Mouse (Mus musculus): Measurements from ENCODE around the gene Pank3. TPM values are rescaled to one million over a fixed set of nuclear protein-coding genes. Genes with fewer than 3 reads are reported as not detected.

Pank3 gene
- 10 to 100 TPM; 37.2 to 37.9 TPM for total RNA-seq (2021)
- long read RNA-seq, full-length matches to known transcripts: 19 of 28 reads
- long read RNA-seq, partial matches to known transcripts: 1 of 28 reads
- long read RNA-seq, other reads (novel, unspliced or antisense): 8 of 28 reads

DNA sequence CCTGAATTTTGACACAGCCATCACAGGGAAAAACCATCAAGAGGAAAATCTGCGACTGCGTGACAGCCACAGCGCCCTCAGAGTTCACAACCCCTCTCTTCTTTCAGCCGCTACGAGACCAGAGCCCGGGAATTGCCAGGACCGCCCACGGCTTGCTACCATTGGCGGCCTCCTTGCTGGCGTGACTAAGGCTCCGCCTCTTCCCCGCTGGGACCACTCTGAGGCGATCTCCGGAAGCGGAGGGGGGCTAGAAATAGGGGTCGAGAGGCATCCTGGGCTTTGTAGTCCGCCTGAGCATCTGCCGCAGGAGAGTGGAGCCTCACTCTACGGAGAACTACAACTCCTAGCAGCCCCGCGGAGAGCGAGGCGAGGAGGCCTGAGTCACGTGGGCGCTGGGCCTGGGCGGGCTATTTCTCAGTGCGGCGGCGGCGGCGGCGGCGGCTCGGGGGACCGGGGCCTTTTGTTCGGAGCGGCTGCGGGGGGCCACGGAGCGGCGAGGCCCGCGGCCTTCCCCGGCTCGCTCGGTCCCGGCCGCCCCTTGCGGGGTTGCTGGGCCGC is at the start of gene Pank3:
Gene Pank3, plus strand, starts transcription at position 297 of the 558 bp plus-strand sequence.
- DNase-seq (ENCODE audit: low spot score in 2 of 2): peak; percentile 99

DNA sequence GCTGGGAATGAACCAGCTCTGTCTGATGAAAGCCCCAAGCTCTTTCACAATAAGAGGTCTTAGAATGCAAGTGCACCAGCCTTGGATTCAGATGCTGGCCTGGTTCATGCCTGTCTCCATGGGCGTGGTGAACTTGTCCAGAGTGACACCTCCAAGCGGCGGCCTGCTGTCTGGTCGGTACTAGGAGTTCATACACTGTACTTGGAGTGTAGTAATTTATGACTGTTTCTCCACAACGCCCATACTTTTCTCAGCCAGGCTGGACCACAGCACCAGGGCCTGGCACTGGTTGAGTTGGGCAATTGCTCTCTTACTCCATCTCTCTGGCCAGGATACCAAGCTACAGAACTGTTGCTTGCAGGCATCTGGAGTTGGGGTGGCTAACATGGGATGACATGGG is 45.4 kb upstream of the Pank3 start:
- no peak for DNase-seq (ENCODE audit: low spot score in 2 of 2)

DNA sequence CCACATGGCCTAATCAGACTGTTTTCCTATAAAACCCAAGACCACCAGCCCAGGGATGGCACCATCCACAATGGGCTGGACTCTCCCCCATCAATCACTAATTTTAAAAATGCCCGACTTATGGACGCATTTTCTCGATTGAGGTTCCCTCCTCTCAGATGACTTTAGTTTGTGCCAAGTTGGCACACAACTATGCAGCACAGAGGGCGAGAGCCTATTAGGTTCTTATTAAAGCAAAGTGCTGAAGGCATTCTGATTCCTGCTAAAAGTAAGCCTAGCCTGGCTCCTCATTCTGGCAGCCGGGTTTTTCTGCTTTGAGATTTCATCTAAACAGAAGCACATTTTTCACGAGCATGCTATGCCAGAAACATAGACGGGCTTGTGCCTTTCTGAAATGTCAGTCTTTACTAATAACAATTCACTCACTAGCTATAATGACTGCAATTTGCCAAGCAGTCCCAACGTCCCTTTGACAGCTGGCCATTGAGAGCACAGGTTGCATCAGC is 42.9 kb upstream of the Pank3 start:
- DNase-seq (ENCODE audit: low spot score in 2 of 2): peak in 1 of 2 experiments; percentile 36

DNA sequence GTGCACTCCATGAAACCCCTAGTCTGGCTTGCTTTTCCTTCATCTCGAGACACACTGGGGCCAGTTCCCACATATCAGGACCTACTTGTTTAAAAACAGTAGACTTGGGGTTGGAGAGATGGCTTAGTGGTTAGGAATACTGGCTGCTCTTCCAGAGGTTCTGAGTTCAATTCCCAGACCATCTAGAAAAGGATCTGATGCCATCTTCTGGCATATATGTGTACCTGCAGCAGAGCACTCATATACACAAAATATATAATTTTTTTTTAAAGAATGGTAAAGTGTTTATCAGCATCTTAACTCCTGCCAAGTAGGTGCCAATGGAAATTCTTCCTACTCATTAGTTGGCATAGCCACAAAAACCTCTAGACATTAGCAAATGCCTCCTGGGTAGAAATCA is 41.1 kb upstream of the Pank3 start:
- DNase-seq (ENCODE audit: low spot score in 2 of 2): no peak

DNA sequence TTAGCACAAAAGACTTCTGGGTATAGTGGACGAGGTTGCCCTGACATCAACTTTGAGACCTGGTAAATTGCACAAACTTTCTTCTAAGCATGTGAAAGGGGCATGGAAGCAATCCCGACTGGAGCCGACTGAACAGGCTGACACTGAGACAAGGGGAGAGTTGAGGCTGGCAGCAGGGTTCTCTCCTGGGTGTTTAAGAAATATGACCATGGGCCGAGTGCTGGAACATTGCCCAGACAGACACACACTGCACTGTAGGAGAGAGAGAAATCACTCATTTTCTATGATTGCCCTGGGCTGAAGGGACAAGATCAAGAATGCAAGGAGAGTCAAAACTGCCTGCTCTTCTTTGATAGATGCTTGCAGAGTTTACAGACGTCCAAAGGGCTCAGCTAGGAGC is 40.1 kb upstream of the Pank3 start:
- no peak for DNase-seq (ENCODE audit: low spot score in 2 of 2)

DNA sequence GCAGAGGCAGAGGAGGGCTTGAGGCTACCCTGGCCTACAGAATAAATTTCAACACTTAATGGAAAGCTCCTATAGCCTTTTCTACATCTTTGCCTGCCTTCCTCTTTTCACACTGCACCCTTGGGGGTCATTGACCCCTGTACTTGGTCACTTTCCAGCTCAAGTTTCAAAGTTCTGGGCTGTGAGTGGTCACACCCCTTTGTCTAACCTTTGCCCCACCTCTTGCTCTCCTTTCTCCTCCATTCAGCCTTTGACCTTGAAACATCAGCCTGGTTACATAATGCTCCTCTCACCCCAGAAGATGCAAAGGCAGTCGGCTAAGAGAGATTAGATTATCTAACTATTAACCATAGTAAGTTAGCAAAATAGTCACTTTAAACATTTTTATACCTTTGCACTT is 36.9 kb upstream of the Pank3 start:
- DNase-seq (ENCODE audit: low spot score in 2 of 2): no peak

DNA sequence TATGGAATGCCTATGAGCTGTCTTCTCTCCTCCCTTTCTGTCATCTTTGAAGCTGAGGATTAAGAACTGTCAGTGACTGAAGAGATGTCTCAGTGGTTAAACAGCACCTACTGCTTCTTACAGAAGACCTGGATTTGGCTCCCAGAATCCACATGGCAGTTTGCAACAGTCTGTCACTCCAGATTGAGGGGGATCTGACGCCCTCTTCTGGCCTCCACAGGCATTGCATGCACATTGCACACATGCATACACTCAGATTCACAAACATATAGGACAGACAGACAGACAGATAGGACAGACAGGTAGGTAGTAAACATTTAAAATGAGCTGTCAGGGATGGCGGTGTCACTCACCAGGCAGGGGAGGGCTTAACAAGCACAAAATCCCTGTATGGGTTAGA is 32.5 kb upstream of the Pank3 start:
- no peak for DNase-seq (ENCODE audit: low spot score in 2 of 2)

DNA sequence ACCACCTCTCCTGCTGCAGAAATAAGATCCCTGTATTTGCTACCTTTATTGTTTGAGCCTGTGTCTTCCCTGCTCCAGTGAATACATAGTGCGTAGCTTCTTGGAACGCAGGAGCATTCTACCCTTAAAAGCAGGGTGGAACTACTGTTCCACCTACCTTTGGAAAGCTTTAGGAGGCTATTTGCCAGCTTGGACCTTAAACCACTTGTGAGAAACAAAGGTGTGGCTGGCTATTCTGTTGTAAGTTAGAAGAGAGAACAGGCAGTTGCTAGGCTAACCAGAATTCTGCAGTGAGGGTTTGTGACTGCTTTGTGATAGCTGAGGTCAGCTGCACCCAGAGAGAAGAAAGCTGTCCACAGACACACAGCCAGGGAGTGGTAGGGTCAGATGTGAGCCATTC is 32.0 kb upstream of the Pank3 start:
- DNase-seq (ENCODE audit: low spot score in 2 of 2): no peak

DNA sequence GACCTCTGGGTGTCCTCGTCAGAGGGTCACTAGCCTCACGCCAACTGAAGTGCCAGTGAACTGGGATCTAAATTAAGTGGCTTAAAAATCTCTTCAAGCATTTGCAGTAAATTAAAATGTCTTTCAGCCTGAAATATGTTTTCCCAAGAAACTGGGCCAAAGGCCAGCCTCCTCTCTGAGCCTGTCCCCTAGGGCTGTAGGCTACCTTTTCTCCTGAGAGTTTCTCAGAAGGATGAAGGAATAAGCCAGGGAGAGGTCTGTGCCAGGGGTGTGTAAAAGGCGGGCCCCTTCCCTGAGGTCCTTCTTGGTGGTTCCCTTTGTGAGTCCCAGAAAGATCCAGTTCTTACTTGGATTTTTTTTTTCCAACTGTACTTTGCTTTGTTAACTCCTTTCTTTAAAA is 31.2 kb upstream of the Pank3 start:
- no peak for DNase-seq (ENCODE audit: low spot score in 2 of 2)

DNA sequence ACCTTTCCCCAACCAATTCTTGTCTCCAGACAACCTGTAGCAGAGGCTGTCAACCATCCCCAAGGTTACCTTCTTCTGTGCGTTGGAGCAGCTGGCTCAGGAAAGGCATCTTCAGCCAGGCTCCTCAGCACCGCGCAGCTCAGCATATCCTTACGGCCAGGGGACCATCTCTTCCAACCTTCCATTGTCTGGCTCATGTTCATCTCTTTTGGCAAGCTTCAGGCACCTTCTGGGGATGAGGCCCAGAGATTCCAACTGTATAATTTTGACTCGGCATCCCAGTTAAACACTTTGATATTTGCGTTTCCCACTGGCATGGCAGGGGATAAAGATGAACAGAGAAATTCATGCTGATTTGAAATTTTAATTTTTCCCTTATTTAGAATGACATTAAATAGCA is 25.7 kb upstream of the Pank3 start:
- DNase-seq (ENCODE audit: low spot score in 2 of 2): peak; percentile 25 to 52

DNA sequence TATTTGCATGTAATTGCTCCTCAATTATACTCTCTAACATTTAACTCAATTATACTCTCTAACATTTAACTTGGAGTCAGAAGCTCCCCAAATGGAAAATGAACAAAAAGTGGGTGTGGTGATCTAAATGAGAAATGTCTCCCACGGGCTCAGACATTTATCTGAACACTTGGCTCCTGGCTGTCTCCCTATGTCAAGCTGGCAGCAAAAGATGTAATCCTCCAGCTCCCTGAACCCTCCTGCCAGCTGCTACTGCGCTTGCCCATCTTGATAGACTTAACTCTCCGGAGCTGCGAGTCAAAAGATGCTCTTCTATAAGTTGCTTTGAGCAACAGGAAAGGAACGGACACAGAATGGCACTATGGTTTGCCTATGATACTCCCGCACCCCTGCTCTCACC is 24.7 kb upstream of the Pank3 start:
- DNase-seq (ENCODE audit: low spot score in 2 of 2): peak; percentile 15 to 62

DNA sequence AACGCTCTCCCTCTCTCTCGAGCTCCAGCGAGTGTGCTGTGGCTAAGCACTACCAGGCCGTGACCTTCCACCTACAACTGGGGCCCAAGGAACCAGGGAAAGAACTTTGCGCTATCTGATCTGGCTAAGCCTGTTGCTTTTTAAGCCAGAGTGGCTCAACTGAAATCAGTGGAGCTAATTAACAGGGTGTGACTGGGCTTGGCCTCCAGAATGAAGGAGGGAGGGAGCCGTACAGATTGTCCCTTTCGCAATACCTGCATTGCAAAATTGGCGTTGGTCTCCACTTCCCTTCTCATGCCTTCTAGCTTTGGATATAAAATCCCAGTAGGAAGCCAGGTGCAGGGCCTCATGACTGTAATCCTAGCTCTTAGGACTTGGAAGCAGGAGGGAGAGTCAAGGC is 18.7 kb upstream of the Pank3 start:
- DNase-seq (ENCODE audit: low spot score in 2 of 2): no peak

DNA sequence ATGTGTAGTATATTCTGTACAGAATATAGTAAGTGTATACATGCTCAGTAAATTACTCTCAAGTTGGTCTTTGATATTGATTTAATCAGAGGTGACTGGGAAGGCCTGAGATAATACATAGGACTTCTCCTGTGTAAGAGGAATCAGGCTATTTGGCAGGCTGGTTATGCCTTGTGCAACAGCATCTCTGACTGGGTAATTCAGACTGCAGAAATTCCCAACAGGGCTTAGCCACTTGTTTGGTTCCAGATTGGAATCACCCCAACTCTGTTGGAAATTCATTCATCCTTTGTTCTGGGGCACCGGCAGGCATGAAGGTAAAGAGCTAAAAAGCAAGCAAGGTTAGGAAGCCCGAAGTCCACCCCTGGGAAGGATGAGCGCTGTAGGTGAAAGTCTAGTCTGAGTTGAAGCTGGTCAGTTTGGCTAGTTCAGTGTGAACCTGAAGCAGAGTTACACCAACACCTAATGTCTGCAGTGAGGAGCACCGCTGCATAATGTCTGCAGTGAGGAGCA is 14.3 kb upstream of the Pank3 start:
- DNase-seq (ENCODE audit: low spot score in 2 of 2): no peak

DNA sequence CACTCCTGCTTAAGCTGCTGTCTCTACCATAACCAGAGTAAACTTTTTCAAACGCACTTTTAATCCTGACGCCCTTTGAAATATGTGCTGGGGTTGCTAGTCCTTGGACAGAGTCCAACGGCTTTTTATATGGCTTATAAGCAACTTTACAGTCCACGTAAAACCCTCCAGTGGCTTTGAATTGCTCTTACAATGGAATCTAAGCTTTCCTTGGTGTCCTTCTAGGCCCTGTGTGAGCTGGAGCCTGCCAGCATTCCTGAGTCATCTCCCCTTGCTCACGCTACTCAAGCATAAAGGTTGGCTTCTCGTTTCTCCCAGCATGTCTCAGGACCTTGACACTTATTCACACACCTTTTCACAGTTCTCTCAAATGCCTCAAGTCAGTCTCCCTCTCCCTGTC is 13.7 kb upstream of the Pank3 start:
- DNase-seq (ENCODE audit: low spot score in 2 of 2): no peak

DNA sequence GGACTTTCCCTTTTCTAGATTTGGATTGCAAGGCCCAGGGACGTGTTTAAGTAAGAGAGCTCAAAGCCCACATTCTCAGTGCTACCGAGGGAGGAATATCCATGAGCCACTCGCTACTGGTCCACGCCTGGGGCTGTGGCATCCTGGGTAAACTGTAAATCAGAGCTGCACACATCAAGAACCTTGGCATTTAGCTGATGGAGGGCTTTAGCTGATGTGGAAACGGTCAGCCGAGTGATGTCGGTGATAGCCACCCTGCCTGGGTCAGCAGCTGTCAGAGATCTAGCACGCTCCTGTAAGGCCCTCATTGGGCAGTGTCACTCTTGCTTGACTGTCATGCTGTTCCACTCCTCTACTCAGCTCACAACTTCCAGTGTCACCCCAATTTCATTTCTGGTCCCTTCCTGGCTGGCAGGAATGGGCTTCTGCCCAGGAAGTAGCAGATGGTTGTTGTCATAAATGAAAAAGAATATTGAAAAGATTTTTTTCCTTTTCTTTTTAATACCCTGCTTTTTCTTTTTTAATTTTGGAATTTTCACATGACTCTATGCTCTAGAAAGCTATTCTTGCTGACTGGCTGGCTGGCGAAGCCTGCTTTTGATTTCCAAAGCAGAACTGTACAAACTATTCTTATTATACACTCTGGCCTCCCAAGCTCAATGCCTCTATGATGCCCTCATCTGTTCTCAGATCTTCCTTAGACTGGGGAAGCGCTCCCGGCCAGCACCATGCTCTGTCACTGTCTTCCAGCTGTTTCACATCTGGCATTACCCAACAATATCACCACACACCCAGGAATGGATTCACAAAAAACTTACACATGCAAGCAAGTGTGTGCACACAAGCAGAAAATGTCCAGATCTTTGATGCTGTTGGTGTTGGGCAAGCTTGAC is 12.6 kb upstream of the Pank3 start:
- DNase-seq (ENCODE audit: low spot score in 2 of 2): peak in 1 of 2 experiments; percentile 24

DNA sequence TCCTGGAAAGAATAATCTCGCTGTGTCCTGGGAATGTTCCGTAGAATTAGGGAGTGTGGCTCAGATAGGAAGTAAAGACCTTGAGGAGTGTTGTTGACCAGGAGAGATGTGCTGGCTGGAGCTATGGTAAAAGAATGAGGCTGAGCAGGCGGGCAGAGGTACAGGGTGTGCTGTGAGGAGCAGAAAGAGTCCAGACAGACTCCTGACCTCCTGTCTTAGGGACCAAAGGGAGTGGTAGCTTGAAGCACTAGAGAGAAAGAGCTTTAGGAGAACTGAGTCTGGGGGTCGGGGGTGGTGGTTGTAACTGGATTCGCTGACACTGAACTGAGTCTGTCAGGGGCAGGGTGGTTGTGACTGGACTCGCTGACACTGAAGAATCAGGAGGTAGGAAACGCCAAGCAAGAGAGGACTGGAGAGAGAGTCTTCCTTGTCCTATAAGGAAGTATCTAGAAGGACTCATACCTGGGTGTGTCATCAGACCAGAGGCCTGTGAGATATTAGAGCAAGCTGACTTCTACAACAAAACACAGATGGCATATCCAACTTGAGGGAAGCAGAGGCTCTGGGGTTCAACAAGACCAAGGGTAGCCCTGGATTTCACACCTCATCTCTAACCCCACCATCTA is 9.2 kb upstream of the Pank3 start:
- no peak for DNase-seq (ENCODE audit: low spot score in 2 of 2)

DNA sequence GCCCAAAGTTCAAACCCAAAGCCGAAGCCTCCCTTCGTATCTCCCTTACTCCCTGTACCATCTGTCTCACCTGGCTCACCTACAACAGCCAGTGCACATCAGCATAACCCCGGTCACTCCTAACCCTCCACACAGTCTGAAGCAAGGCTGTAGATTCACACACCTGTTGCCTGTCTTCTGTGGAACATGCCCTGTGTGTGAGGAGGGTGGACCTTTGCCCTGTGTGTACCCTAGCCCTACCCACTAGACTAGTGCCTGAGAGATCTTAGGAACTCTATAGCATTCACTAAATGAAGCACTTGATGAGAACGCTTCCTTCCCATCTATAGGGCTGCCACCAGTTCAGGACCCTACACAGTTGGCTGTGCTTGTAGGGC is 8.7 kb upstream of the Pank3 start:
- no peak for DNase-seq (ENCODE audit: low spot score in 2 of 2)

DNA sequence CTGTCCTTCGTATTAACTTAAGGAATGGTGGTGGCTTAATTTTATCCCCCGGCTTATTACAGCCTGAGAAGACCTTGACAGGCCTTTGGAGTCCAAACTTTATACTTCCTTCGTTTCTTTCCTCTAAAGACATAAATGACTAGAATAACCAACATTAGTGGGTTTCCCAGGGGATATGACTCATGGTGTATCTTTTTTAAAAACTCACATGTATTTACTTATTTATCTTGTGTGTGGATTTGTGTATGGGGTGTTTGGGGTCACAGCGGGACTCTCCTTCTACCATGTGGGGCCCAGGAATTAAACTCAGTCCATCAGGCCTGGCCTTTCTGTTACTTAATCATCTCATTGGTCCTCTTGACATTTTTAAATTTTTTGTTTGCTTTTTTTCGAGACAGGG is 2.4 kb upstream of the Pank3 start:
- DNase-seq (ENCODE audit: low spot score in 2 of 2): no peak

DNA sequence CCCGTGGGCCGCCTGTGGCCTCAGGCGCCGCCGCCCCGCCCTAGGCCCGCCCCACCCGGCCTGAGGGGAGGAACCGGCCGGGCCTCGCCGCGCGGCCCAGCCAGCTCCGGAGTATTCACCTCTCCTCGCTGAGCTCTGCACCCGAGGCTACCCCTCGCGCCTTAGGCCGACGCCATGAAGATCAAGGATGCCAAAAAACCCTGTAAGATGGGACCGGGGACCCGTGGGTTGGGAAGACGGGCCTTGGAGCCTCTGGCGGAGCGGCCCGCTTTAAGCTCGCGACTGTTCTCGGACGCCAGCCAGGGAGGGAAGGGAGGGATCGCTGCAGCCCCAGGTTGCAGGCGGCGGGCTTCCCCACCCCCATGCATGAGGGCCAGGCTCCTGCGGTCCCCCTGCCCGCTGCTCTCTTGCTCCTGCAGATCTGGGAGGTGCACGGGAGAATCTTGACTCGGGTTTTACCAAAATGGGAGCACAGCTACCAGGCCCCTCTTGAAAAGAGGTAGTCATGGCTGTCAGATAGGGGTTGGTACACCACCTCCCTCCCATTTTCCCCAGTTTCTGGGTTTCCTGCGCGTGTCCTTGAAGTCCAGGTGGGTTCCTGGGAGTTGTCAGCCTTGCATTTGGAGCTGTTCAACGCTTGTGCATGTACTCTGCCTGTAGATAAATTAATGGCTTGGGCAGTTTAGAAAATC is 608 bp downstream of the Pank3 start:
- peak; percentile 60 to 71 for DNase-seq (ENCODE audit: low spot score in 2 of 2)

DNA sequence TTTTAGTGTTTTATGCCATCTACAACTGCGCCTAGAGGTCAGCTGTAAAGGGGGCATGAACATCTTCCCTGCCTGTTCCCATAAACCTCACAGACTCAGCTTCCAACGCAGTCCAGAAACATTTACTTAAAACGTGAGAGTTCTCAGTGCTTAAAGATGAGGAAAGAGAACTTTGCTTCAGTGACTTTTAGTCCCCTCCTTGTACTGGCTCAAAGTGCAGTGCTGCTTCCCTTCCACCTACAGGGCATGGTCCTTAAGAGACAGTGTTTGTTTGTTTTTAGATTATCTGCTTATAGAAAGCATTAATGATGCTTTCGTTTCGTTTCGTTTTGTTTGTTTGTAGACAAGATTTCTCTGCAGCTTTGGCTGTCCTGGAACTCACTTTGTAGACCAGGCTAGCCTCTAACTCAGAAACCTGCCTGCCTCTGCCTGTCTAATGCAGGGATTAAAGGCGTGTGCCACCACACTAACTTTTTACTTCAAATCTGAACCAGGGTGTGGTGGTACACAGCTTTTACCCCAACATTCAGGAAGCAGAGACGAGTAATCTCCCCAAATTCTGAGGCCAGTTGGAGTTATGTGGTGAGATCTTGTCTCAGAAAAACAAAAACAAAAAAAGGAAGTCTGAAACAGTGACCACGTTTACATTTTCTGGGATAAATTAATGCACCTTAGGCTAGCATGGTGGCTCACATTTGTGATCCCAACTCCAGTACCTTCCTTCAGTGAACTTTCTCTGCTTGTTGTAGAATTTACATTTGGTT is 1.6 kb downstream of the Pank3 start:
- DNase-seq (ENCODE audit: low spot score in 2 of 2): no peak

DNA sequence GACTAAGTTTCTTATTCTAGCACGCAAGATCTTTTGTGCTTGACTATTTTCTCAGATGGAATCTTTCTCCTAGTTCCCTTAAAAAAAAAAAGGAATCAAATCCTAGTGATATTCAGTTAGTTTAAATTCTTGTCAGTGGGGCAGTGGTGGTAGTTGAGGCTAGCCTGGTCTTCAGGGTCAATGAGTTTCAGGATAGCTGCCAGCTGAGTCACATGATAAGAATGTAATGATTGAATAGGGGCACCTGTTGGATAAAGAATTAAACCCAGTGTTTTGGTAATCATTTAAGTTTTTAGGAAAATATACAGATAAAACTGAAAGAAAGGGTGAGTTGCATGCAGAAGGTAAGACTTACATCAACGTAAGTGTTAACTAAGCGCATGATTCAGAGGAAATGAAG is 6.3 kb downstream of the Pank3 start:
- no peak for DNase-seq (ENCODE audit: low spot score in 2 of 2)
